Comparison of ENCODE assay signal across 14 mouse cellular contexts in genomic region chr14:24510218-24510617, GRCm38 (mm10). TPM values are rescaled to one million over a fixed set of nuclear protein-coding genes. Genes with fewer than 3 reads are reported as not detected.
A peak's percentile ranks its signal among the peaks of the same experiment; 100 is the strongest.
DNase-seq lines count a peak whose midpoint lies in the region; TF ChIP-seq lines count a peak whose summit lies in the region.
"Had no signal": no experiment of that assay in that cellular context is flagged by ENCODE, and none has a peak within 500 bp of the region (broad histone marks: within the 10 kb centered on the region; RNA-seq: fewer than 3 reads in every experiment).

No protein-coding gene starts in this region.

- no peak overlapping the region for H3K4me3 ChIP-seq in layer of hippocampus, adult 2 months
- H3K4me3 ChIP-seq in bone marrow, adult 2 months (replicated peaks; ENCODE audit: control insufficient read depth, low read depth, low read length) = no peak overlapping the region
- H3K4me3 ChIP-seq: embryonic facial prominence, embryonic 15.5 days; limb, embryonic 15.5 days; neural tube, embryonic 15.5 days had no signal

- WGBS in bone marrow, adult 2 months = 94% methylated on average over 1 of the region's 1 CpGs

- peak; percentile 72 for TF ChIP-seq CTCF in layer of hippocampus, adult 2 months (conservative IDR thresholded peaks at IDR 0.05)
- peak; percentile 46; the same call in 1 of the 2 replicates for TF ChIP-seq CTCF in bone marrow, adult 2 months (IDR thresholded peaks at IDR 0.05; ENCODE audit: control insufficient read depth, insufficient read depth, low read length)

- H3K27ac ChIP-seq in layer of hippocampus, adult 2 months = no peak overlapping the region
- no peak overlapping the region for H3K27ac ChIP-seq in bone marrow, adult 2 months (ENCODE audit: control insufficient read depth, insufficient read depth, low read depth, low read length, poor library complexity)
- H3K27ac ChIP-seq: embryonic facial prominence, embryonic 15.5 days; limb, embryonic 15.5 days; macrophage; neural tube, embryonic 15.5 days had no signal

- DNase-seq in layer of hippocampus, adult 2 months (ENCODE audit: low spot score in 2 of 2) = no peak
- no peak for DNase-seq in layer of hippocampus, adult 8-10 months (ENCODE audit: low spot score in 2 of 2)
- peak; percentile 2 for DNase-seq in 3T3-L1 (ENCODE audit: low read depth, low spot score)
- DNase-seq in A20 (ENCODE audit: low read depth, low spot score) = peak; percentile 41
- DNase-seq in spleen, adult 12 weeks (ENCODE audit: low spot score) = no peak
- DNase-seq in right cerebral cortex, adult 18-20 months = no peak
- DNase-seq: adrenal gland, adult 2 months; right cerebral cortex, postnatal 14 days; thymus, postnatal 36 days had no signal

- H3K4me1 ChIP-seq in bone marrow, adult 2 months (ENCODE audit: control insufficient read depth, insufficient read depth, low read length) = no peaks in the 10 kb centered on the region

- TF ChIP-seq POLR2A in bone marrow, adult 2 months (IDR thresholded peaks at IDR 0.05; ENCODE audit: borderline replicate concordance, control insufficient read depth, low read depth, low read length) = no peak

RNA-seq across cellular contexts. Expression of gene Rps24, which starts 23.3 kb away (rescaled TPM):
- total RNA-seq in layer of hippocampus, adult 2 months (2021) = 100 to 1,000 TPM; 789 to 821 TPM
- 100 to 1,000 TPM; 784 to 930 (median 855) TPM for total RNA-seq in layer of hippocampus, adult 8-10 months (2022)
- 2,952 and 4,163 TPM in 2 replicates for polyA plus RNA-seq in bone marrow, adult 2 months (2011; ENCODE audit: insufficient read depth, insufficient read length, low replicate concordance, missing spikeins)

RNA-seq across cellular contexts. Expression of gene Polr3a, which starts 23.4 kb away (rescaled TPM):
- total RNA-seq in layer of hippocampus, adult 2 months (2021) = 10 to 100 TPM; 37.9 to 38.5 TPM
- total RNA-seq in layer of hippocampus, adult 8-10 months (2022) = 10 to 100 TPM; 34.5 to 37.9 (median 37.0) TPM
- polyA plus RNA-seq in bone marrow, adult 2 months (2011; ENCODE audit: insufficient read depth, insufficient read length, low replicate concordance, missing spikeins) = 3.8 and 6.9 TPM in 2 replicates

Comparison
In these comparisons a context has a peak if more than half of its experiments do, and no peak if none do; other contexts are left out.
1. DNase-seq: peak in 3T3-L1 (single experiment) and A20 (single experiment); none in layer of hippocampus, adult 2 months (0 of 2), layer of hippocampus, adult 8-10 months (0 of 2), spleen, adult 12 weeks (single experiment) and right cerebral cortex, adult 18-20 months (single experiment).